Mouse (Mus musculus) spleen, embryonic (tissue): ENCODE results near the gene Pitx3.
"Not testable (repeated sequence)": the region's sequence is repeated elsewhere in the genome, so short reads cannot be mapped to it uniquely, and the experiment has no call there.

Source experiments
- CTCF ChIA-PET: fragments of 350-600 bp; sonication (Branson Sonifier 250); formaldehyde crosslinking; loops from one replicate; lab custom pipeline; 2022; lab: Charles Lee

Pitx3 gene

DNA sequence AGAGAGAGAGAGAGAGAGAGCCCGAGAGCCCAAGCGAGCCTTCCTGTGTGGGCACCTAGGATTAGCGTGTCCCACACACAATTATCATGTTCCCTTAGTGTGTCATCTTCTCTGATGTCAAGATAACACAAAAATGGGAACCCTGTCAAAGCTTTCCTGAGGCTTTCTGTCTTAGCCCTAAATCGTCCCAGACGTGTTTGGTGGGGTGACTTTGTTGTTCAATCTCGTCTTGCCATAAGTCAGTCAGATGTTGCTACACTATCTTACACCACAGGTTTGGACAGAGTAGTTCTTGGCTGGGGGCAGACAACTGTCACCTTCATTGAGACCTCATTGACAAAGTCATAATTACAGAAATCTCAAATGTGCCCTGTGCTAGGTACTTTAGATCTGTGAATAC lies 15.5 kb downstream of the Pitx3 start:
- CTCF ChIA-PET: interaction anchor here (0.6 kb wide), 1 partner anchor 89 kb away, joined by 3 read pairs; no protein-coding TSS in a partner anchor

DNA sequence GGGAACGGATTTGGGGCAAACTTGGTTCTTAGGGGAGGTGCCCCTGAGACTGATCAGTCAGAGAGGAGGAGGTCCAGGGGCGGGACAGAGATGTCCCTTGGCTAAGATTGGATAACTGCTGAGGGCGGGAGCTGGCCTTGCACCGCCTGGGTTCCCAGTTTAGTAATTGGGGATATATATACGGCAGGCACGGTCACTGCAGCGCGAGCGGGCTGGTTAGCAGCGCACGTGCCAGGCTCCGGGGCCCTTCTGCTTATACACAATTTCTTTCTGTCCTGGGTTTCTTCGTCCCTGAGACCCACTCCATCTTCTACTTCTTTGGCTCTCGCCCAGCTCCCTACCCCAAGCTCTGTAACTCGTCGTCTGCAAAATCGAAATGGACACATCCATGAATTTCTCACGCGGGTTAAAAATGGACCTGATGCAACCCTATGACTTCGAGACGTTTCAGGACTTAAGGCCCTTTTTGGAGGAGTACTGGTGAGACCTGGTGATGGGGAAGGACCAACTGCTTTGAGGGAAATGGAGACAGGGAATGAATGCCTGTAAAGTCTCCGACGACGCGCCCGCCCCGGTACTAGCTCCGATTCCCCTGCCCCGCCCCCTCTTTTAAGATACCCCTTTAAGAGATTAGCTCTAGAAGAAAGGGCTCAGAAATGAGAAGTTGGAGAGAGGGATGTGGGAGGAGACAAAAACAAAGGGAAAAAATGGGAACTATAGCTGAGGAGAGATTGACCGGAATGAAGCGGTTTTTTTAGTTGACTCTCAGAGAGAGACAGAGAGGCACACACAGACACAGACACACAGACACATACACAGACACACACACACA lies 16.2 kb downstream of the Pitx3 start, which contains the start of gene Elovl3:
Gene Elovl3 (plus strand): TSS at position 204 of the 832 bp plus-strand sequence.
- CTCF ChIA-PET: interaction anchor here (0.6 to 1.0 kb wide), 3 partner anchors 66 to 258 kb away, joined by 3 to 14 read pairs (median 4); no protein-coding TSS in a partner anchor

GRCm38 (mm10) chr19:46131283-46131682 lies 16.8 kb downstream of the Pitx3 start:
- CTCF ChIA-PET: interaction anchor here (0.7 to 1.0 kb wide), 2 partner anchors 66 to 259 kb away, joined by 4 to 14 read pairs; no protein-coding TSS in a partner anchor

GRCm38 (mm10) chr19:46129737-46130136 lies 18.4 kb downstream of the Pitx3 start:
- CTCF ChIA-PET: not testable (repeated sequence)

GRCm38 (mm10) chr19:46126301-46126700 lies 21.8 kb downstream of the Pitx3 start:
- CTCF ChIA-PET: no interaction called here

DNA sequence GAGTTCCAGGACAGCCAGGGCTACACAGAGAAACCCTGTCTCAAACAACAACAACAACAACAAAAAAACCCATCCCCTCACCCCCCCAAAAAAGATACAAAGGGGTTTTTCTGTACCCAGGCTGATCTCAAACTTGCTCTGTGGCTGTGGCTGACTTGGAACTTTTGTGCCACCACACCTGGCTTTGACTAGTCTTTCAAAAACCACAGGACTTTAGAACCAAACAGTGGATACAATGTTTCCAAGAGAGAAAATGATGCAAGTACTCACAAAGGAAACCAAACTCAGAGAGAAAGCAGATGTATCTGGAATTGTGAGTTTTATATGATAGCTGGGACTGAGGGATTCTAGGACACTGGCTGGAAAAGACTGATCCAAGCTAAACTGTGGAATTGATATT lies 23.5 kb downstream of the Pitx3 start:
- CTCF ChIA-PET: interaction anchor here (0.5 kb wide), 1 partner anchor 414 kb away, joined by 3 read pairs; no protein-coding TSS in a partner anchor

- CTCF ChIA-PET: no interaction called here
Measured at GRCm38 (mm10) chr19:46123876-46124275, 24.2 kb downstream of the Pitx3 start.

GRCm38 (mm10) chr19:46120872-46121271 lies 27.3 kb downstream of the Pitx3 start:
- CTCF ChIA-PET: interaction anchor here (0.5 kb wide), 1 partner anchor 168 kb away, joined by 3 read pairs; no protein-coding TSS in a partner anchor

- CTCF ChIA-PET: no interaction called here
Measured at GRCm38 (mm10) chr19:46119458-46119857, 28.7 kb downstream of the Pitx3 start.

DNA sequence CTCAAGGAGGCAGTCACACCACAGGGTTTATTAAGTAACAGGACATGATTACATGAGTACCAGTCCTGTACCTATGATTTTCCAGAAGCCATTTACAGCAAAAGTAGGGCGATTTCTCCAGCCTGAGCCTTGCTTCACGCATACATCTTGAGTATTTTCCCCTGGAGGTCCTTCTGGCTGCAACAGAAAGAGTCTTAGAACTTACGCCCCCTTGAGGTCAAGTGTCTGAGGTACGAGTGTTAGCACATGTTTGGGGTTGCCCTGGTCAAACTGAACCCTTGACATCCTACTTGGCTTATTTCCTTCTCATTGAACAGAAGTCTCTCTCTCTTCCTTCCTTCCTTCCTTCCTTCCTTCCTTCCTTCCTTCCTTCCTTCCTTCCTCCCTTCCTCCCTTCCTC lies 33.5 kb downstream of the Pitx3 start:
- CTCF ChIA-PET: no interaction called here

- CTCF ChIA-PET: interaction anchor here (0.6 kb wide), 1 partner anchor 264 kb away, joined by 5 read pairs; no protein-coding TSS in a partner anchor
Measured at GRCm38 (mm10) chr19:46110781-46111180, 37.3 kb downstream of the Pitx3 start.

GRCm38 (mm10) chr19:46110214-46110613 lies 37.9 kb downstream of the Pitx3 start:
- CTCF ChIA-PET: interaction anchor here (0.6 kb wide), 1 partner anchor 263 kb away, joined by 5 read pairs; no protein-coding TSS in a partner anchor

DNA sequence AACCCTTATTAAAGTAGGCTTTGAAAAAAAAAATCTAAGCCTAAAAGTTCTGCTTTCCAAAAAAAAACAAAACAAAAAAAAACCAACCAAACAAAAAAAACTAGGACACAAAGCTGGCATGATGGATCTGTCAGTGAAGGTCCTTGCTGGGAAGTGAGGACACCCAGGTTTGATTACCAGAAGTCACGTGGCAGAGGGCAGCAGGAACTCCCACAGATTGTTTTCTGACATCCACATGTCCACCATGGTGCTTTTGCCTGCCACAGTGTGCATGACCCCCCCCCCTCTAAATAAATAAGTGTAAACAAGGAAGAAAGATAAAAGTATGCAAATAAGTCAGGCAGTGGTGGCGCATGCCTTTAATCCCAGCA lies 44.0 kb downstream of the Pitx3 start:
- CTCF ChIA-PET: no interaction called here

DNA sequence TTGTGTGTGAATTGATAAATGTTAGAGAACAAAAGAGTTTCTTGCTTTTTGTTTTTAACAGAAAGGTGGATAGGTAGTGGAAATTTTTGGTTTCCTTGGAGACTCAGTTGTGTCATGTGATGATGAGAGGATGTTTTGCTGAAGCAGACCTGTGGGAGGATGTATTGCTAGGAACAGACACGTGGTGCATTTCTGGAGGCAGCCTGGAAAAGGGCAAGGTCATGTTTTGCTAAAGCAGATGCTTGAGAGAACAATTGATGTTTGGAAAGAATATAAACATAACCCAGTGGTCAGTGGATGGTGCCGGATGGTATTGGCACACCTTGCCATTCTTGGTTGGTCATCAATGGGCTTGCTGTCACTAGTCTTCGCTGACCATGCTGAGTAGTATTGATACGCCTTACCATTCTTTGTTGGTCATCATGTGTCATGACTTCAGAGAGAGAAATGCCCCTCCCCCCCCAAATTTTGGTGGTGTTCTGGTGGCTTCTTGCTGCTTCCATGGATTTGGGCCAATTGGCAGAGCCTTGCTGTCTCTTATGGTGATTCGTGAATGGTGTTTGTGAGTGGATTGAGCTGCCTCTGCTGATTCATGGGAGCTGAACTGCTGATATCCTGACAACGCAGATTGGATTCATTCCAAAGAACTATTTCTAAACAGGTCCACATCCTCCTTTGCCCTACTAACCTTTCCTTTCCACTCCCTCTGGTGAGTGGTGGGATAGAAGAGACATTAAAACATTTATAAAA lies 44.5 kb downstream of the Pitx3 start:
- CTCF ChIA-PET: no interaction called here

- CTCF ChIA-PET: no interaction called here
Measured at GRCm38 (mm10) chr19:46099561-46099960, 48.6 kb downstream of the Pitx3 start.

- CTCF ChIA-PET: no interaction called here
Measured at GRCm38 (mm10) chr19:46096396-46096795, 51.7 kb downstream of the Pitx3 start.

GRCm38 (mm10) chr19:46095291-46095690 lies 52.8 kb downstream of the Pitx3 start:
- CTCF ChIA-PET: interaction anchor here (0.6 kb wide), 1 partner anchor 32 kb away, joined by 3 read pairs; no protein-coding TSS in a partner anchor

DNA sequence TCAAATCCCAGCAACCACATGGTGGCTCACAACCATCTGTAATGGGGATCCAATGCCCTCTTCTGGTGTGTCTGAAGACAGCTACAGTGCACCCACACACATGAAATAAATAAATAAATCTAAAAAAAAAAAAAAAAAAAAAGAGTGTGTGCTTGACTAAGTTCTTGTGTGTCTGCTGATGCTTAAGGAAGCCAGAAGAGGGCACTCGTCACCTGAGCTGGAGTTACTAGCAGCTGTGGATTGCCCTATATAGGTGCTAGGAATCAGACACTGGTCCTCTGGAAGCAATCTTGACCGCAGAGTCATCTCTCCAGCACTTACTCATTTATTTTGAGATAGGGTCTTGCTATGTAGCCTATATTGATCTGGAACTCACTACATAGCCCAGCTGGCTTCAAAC lies 54.0 kb downstream of the Pitx3 start:
- CTCF ChIA-PET: no interaction called here

- CTCF ChIA-PET: no interaction called here
Measured at GRCm38 (mm10) chr19:46091641-46092040, 56.5 kb downstream of the Pitx3 start.

DNA sequence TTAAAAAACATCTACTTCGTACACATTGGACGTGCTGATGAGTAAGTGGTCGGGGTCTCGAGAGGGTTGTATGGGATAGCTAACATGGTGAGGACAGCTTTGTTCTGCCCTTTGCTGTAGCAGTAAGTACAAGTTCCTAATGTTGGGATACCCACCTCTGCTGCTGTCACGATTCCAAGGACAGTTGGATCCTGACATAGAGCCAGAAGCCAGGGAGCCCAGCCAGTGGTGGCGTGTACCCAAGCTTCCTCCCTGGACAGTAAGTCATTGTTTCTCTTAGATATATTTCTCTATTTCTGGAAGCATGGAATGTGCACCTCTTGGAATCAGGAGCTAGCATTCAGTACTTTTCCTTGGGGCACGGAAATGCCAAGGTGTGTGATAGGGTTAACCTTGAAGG lies 60.3 kb downstream of the Pitx3 start:
- CTCF ChIA-PET: interaction anchor here (0.5 to 0.7 kb wide), 3 partner anchors 37 to 383 kb away, joined by 3 to 11 read pairs (median 3); no protein-coding TSS in a partner anchor

DNA sequence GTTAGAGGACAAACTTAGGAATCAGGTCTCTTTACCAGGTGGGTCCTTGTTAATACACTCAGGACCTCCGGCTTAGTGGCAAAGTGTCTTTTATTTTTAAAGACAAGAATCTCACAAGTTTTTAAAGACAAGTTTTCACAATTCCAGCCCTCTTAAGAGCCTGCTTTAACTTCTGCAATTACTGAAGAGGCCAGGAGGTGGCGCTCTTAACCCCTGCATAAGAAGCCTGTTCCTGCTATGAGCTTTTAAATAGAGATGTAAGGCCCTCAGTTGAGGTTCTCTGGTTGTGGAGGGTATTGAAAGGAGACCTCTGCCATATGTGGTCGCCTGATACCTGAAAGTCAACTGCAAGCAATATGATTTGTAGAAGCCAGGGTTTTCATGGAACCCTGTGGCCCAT lies 61.8 kb downstream of the Pitx3 start:
- CTCF ChIA-PET: interaction anchor here (0.6 kb wide), 1 partner anchor 909 kb away, joined by 10 read pairs; no protein-coding TSS in a partner anchor
